Mouse (Mus musculus): ENCODE results near the gene Wipf1.

DNA sequence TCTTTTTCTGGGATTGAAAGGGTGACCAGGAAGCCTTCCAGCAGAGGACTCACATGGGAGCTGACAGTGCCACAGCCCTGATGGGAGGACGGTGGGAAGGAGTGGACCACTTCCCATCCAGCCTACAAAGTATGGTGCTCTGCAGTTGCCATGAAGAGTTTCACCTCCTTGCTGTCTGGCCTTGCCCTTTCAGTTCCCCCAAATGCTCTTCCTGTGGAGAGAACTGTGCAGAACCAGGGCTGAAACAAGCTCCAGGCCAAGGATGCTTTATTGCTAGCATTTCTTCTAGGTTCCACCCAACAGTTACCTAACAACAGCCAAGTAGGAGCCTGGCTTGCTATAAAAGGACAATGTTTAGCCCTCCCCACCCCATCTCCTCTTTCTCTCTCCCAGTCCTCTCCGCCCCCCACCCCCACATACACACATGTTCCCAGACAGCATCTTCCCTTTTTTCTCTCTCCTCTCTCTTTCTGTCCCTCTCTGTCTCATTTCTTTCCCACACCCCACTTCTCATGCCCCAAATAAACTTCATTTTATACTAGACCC is 16.3 kb downstream of the Wipf1 start:
- TF ChIP-seq POLR2AphosphoS2 (IDR thresholded peaks at IDR 0.05; ENCODE audit: insufficient read length, low read depth) (no peak), USF1 (IDR thresholded peaks at IDR 0.05; ENCODE audit: low read depth) (no peak), POLR2A (IDR thresholded peaks at IDR 0.05; ENCODE audit: insufficient read length, low read depth) (no peak)
